Mouse (Mus musculus) kidney, embryonic 14.5 days (tissue): ENCODE data around the gene Rbm19. TPM values are rescaled to one million over a fixed set of nuclear protein-coding genes. Genes with fewer than 3 reads are reported as not detected.

ENCODE experiments used
- ATAC-seq: fragments of 200-750 bp; cut with Nextera tagmentation; 2 replicates; pipeline ENCODE4 v1.8.0; 2017; ENCODE audit warnings: moderate number of reproducible peaks, mild to moderate bottlenecking, moderate TSS enrichment, moderate library complexity; ENCODE audit not compliant: low FRiP score, low TSS enrichment
- H3K27ac ChIP-seq: fragments of 300-500 bp; sonication (generic); 2 replicates; pipeline ENCODE4 v1.5.1; 2014; ENCODE audit warnings: low read depth, mild to moderate bottlenecking, low read length, moderate library complexity, mixed read lengths
- H3K27me3 ChIP-seq: fragments of 300-500 bp; sonication (generic); 2 replicates; pipeline ENCODE4 v1.6.1; 2014; ENCODE audit warnings: mild to moderate bottlenecking, low read length; ENCODE audit not compliant: control insufficient read depth, insufficient read depth
- H3K36me3 ChIP-seq: fragments of 300-500 bp; sonication (generic); 2 replicates; pipeline ENCODE4 v1.6.1; 2014; ENCODE audit warnings: low read length, mixed read lengths; ENCODE audit not compliant: control insufficient read depth, insufficient read depth
- H3K4me1 ChIP-seq: fragments of 300-500 bp; sonication (generic); 2 replicates; pipeline ENCODE4 v1.6.1; 2014; ENCODE audit warnings: low read length, mixed read lengths; ENCODE audit not compliant: control insufficient read depth, insufficient read depth
- H3K4me2 ChIP-seq: fragments of 300-500 bp; sonication (generic); replicated peaks from 2 replicates; pipeline ENCODE4 v1.6.1; 2014; ENCODE audit warnings: low read depth, mild to moderate bottlenecking, low read length
- H3K4me3 ChIP-seq: fragments of 300-500 bp; sonication (generic); 2 replicates; pipeline ENCODE4 v1.5.1; 2014; ENCODE audit warnings: mild to moderate bottlenecking, low read length
- H3K9ac ChIP-seq: fragments of 300-500 bp; sonication (generic); 2 replicates; pipeline ENCODE4 v1.6.1; 2014; ENCODE audit warnings: low read depth, mild to moderate bottlenecking, low read length, moderate library complexity
- H3K9me3 ChIP-seq: fragments of 300-500 bp; sonication (generic); 2 replicates; pipeline ENCODE4 v1.6.1; 2016; ENCODE audit warnings: low read length; ENCODE audit not compliant: control insufficient read depth
- WGBS: fragments of 180-500 bp; shearing (Covaris S2); extraction: QIAGEN DNeasy Blood & Tissue Kit; methylation state at CpG from one replicate; pipeline ENCODE4 v1.1.7; 2014; 5-methylcytosine and 5-hydroxymethylcytosine counted together
- polyA plus RNA-seq: library from polyadenylated mRNA; unstranded; fragments of >200 nt; fragmentation: Nextera tagmentation; extraction: Ambion mirVana; gene quantifications from 2 replicates; pipeline ENCODE4 v1.2.1, GENCODE M21; 2014

The Rbm19 gene
- polyA plus RNA-seq, 1 experiment from 2014 or later: 17.9 TPM

GRCm38 (mm10) chr5:120138406-120138805 lies 22.1 kb downstream of the Rbm19 start:
- no peak overlapping the region for H3K27ac ChIP-seq
- H3K9ac ChIP-seq: no peak overlapping the region
- no peak overlapping the region for H3K4me2 ChIP-seq
- no peaks in the 10 kb centered on the region for H3K27me3 ChIP-seq
- WGBS: 81% methylated on average over 3 of the region's 3 CpGs
- no peak overlapping the region for H3K4me3 ChIP-seq
- ATAC-seq: no peak
- H3K4me1 ChIP-seq: no peaks in the 10 kb centered on the region
- H3K9me3 ChIP-seq: no peaks in the 10 kb centered on the region
- H3K36me3 ChIP-seq: peaks cover 18% of the 10 kb centered on the region

- no peaks in the 10 kb centered on the region for H3K4me1 ChIP-seq
- peaks cover 27% of the 10 kb centered on the region for H3K36me3 ChIP-seq
- no peaks in the 10 kb centered on the region for H3K27me3 ChIP-seq
- H3K9me3 ChIP-seq: no peaks in the 10 kb centered on the region
- H3K27ac ChIP-seq: no peak overlapping the region
- H3K9ac ChIP-seq: no peak overlapping the region
- ATAC-seq: no peak
- 54% methylated on average over 8 of the region's 8 CpGs for WGBS
- H3K4me2 ChIP-seq: no peak overlapping the region
- no peak overlapping the region for H3K4me3 ChIP-seq
Measured at GRCm38 (mm10) chr5:120139224-120139623, 23.0 kb downstream of the Rbm19 start.

GRCm38 (mm10) chr5:120143941-120144340 lies 27.7 kb downstream of the Rbm19 start:
- 62% methylated on average over 7 of the region's 7 CpGs for WGBS
- Histone ChIP-seq H3K9me3 (no peaks in the 10 kb centered on the region), H3K4me1 (0 out of 2 replicates have a peak, but pooled peaks cover 14% of the 10 kb centered on the region), H3K27me3 (no peaks in the 10 kb centered on the region), H3K4me3 (no peak overlapping the region), H3K9ac (no peak overlapping the region), H3K27ac (no peak overlapping the region), H3K4me2 (no peak overlapping the region), H3K36me3 (peaks cover 35% of the 10 kb centered on the region)
- no peak for ATAC-seq

- Histone ChIP-seq H3K9ac (no peak overlapping the region), H3K27ac (no peak overlapping the region), H3K4me1 (0 out of 2 replicates have a peak, but pooled peaks cover 14% of the 10 kb centered on the region), H3K27me3 (no peaks in the 10 kb centered on the region), H3K4me3 (no peak overlapping the region), H3K9me3 (no peaks in the 10 kb centered on the region), H3K36me3 (peaks cover 35% of the 10 kb centered on the region), H3K4me2 (no peak overlapping the region)
- no peak for ATAC-seq
- 82% methylated on average over 19 of the region's 19 CpGs for whole genome bisulfite sequencing
Measured at GRCm38 (mm10) chr5:120145371-120146050, 29.2 kb downstream of the Rbm19 start.

GRCm38 (mm10) chr5:120146051-120146385 lies 29.8 kb downstream of the Rbm19 start:
- Histone ChIP-seq H3K27ac (peak overlapping the region; percentile 43; the same call in 1 of the 2 replicates), H3K9ac (no peak overlapping the region), H3K36me3 (peaks cover 32% of the 10 kb centered on the region), H3K4me3 (no peak overlapping the region), H3K4me1 (0 out of 2 replicates have a peak, but pooled peaks cover 14% of the 10 kb centered on the region), H3K27me3 (no peaks in the 10 kb centered on the region), H3K9me3 (no peaks in the 10 kb centered on the region), H3K4me2 (no peak overlapping the region)
- WGBS: 38% methylated on average over 11 of the region's 11 CpGs
- peak; percentile 50; the same call in 1 of the 2 replicates for ATAC-seq

DNA sequence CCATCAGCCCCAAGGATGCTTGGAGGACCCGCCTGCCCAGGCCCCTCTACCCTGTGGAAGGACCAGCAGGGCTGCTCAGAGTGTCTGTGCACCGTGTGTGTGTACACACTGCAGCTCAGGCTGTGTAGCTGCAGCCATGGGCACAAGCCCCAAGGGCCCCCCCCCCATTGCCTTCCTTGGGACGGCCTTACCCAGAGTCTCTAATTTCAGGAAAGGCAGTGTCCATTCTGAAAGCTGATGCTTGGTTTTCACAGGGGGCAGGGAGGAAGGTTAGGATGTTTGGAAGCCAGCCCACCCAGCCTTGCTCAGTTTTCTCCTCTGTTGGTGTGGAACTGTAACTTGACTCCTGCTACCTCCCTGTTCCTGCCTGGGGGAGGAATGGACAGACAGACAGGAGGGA lies 30.6 kb downstream of the Rbm19 start:
- WGBS: 37% methylated on average over 3 of the region's 3 CpGs
- H3K4me3 ChIP-seq: no peak overlapping the region
- ATAC-seq: peak; percentile 83
- H3K9me3 ChIP-seq: no peaks in the 10 kb centered on the region
- 0 out of 2 replicates have a peak, but pooled peaks cover 14% of the 10 kb centered on the region for H3K4me1 ChIP-seq
- H3K4me2 ChIP-seq: no peak overlapping the region
- peak overlapping the region; percentile 43; the same call in 1 of the 2 replicates for H3K27ac ChIP-seq
- H3K9ac ChIP-seq: no peak overlapping the region
- no peaks in the 10 kb centered on the region for H3K27me3 ChIP-seq
- peaks cover 29% of the 10 kb centered on the region for H3K36me3 ChIP-seq

- Histone ChIP-seq H3K4me1 (0 out of 2 replicates have a peak, but pooled peaks cover 14% of the 10 kb centered on the region), H3K36me3 (peaks cover 21% of the 10 kb centered on the region), H3K9ac (no peak overlapping the region), H3K27me3 (no peaks in the 10 kb centered on the region), H3K4me2 (no peak overlapping the region), H3K27ac (no peak overlapping the region), H3K4me3 (no peak overlapping the region), H3K9me3 (no peaks in the 10 kb centered on the region)
- ATAC-seq: no peak
- WGBS: 91% methylated on average over 9 of the region's 9 CpGs
Measured at GRCm38 (mm10) chr5:120148246-120148645, 32.0 kb downstream of the Rbm19 start.

DNA sequence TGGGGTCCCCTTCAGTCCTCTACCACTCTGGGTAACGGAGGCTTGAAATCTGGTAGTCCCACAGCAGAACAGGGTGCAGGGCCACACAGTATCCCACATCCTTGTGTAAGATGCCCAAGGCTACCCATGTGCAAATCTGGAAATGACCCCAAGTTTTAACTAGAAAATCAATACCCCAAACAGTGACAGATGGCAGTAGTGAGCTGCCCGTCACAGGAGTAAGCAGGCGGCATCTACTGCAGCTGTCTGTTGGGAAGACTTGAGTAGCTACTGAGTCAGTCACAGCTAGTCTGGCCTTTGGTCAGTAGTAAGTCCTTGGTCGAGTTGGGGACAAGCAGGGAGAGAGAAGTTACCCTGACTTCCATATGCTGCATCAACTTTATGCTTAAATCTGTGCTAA lies 34.9 kb downstream of the Rbm19 start:
- Histone ChIP-seq H3K9ac (no peak overlapping the region), H3K4me2 (no peak overlapping the region), H3K27ac (no peak overlapping the region), H3K36me3 (peaks cover 3% of the 10 kb centered on the region), H3K9me3 (no peaks in the 10 kb centered on the region), H3K4me3 (no peak overlapping the region), H3K27me3 (no peaks in the 10 kb centered on the region), H3K4me1 (peaks cover 23% of the 10 kb centered on the region)
- no peak for ATAC-seq
- 85% methylated on average over 4 of the region's 4 CpGs for WGBS

- Histone ChIP-seq H3K9ac (no peak overlapping the region), H3K27me3 (no peaks in the 10 kb centered on the region), H3K4me3 (no peak overlapping the region), H3K36me3 (peaks cover 3% of the 10 kb centered on the region), H3K4me2 (no peak overlapping the region), H3K4me1 (peaks cover 14% of the 10 kb centered on the region), H3K27ac (no peak overlapping the region), H3K9me3 (no peaks in the 10 kb centered on the region)
- no peak for ATAC-seq
- WGBS: 96% methylated on average over 3 of the region's 3 CpGs
Measured at GRCm38 (mm10) chr5:120153140-120153539, 36.9 kb downstream of the Rbm19 start.
